Mouse (Mus musculus) liver, embryonic 14.5 days (tissue): ENCODE data around the gene Ceacam9.

Source experiments
- CTCF ChIP-seq: IDR thresholded peaks from 2 replicates; pipeline ENCODE4 v1.5.1; 2016; ENCODE audit warnings: antibody characterized with exemption, low read depth, control low read depth
- EP300 ChIP-seq: IDR thresholded peaks from 2 replicates; pipeline ENCODE4 v1.6.1; 2016; ENCODE audit warnings: antibody characterized with exemption, low read depth

- no peak for TF ChIP-seq CTCF
- TF ChIP-seq EP300: no peak
These were observed 39.3 kb downstream of the Ceacam9 start for GRCm38 (mm10) chr7:16761005-16761481.
